8 mouse cellular contexts compared by ENCODE assay signal in the genomic region with DNA sequence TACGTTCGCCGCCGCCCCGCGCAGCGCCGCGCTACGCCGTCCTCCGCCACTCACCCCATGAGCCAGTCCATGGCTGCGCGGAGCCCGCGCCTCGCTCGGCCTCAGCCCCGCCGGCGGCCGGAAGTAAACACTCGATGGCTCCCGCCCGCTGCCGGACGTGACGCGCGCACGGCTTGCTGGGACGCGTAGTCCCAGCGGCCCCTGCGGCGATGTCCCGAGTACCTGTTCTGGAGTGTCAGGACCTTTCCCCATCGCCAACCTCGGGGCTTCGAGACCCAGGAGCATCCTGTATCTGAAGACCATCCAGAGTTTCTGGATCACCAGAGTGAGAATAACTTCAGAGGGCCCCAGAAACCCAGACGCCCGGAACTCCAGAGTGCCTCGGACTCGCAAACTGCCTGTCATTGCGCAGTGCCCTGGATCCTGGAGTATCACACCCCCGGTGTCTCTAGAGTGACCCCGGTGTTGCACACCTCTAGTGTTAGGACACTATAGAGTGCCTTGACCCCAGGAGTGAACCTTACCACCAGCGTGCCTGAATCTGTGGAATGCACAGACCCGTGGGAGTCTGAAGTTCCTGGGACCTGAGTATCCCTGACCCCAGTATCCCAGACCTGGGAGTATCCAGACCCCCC. TPM values are rescaled to one million over a fixed set of nuclear protein-coding genes. Genes with fewer than 3 reads are reported as not detected.
DNase-seq lines count a peak whose midpoint lies in the region; ATAC-seq lines count a peak whose summit lies in the region.

A gene (minus strand): TSS at position 135 of the 635 bp plus-strand sequence.

- peaks cover 9% of the 10 kb centered on the region for H3K4me1 ChIP-seq in forebrain, embryonic 11.5 days (replicated peaks; ENCODE audit: control insufficient read depth, insufficient read depth, low read length)
- H3K4me1 ChIP-seq in heart, embryonic 15.5 days (replicated peaks) = peaks cover 43% of the 10 kb centered on the region
- peaks cover 52% of the 10 kb centered on the region for H3K4me1 ChIP-seq in liver, embryonic 12.5 days

- ATAC-seq in forebrain, embryonic 11.5 days (replicated peaks; ENCODE audit: low FRiP score) = peak; percentile 95
- peak; percentile 95 for ATAC-seq in heart, embryonic 15.5 days (replicated peaks; ENCODE audit: insufficient number of reproducible peaks, insufficient read depth, low FRiP score, low read depth)
- ATAC-seq in liver, embryonic 12.5 days = peak; percentile 94

- no peaks in the 10 kb centered on the region for H3K36me3 ChIP-seq in forebrain, embryonic 11.5 days (ENCODE audit: control insufficient read depth, insufficient read depth, low read length)
- H3K36me3 ChIP-seq in heart, embryonic 15.5 days = 0 out of 2 replicates have a peak, but pooled peaks cover 3% of the 10 kb centered on the region
- H3K36me3 ChIP-seq in liver, embryonic 12.5 days = peaks cover 26% of the 10 kb centered on the region
- H3K36me3 ChIP-seq in splenic B cell, adult 2 months (ENCODE audit: control insufficient read depth, insufficient read depth, low read length, poor library complexity, severe bottlenecking) = no peaks in the 10 kb centered on the region

- peak within 1 kb of the TSS; percentile 84 for H3K9ac ChIP-seq in forebrain, embryonic 11.5 days (ENCODE audit: low read length)
- peak within 1 kb of the TSS; percentile 95 for H3K9ac ChIP-seq in heart, embryonic 15.5 days
- H3K9ac ChIP-seq in liver, embryonic 12.5 days = peak within 1 kb of the TSS; percentile 95

- no peaks in the 10 kb centered on the region for H3K9me3 ChIP-seq in forebrain, embryonic 11.5 days (ENCODE audit: control insufficient read depth, low read length)
- H3K9me3 ChIP-seq in heart, embryonic 15.5 days (replicated peaks) = no peaks in the 10 kb centered on the region
- H3K9me3 ChIP-seq in liver, embryonic 12.5 days (replicated peaks) = no peaks in the 10 kb centered on the region

- H3K4me2 ChIP-seq in forebrain, embryonic 11.5 days (ENCODE audit: low read depth, low read length, severe bottlenecking) = peak within 1 kb of the TSS; percentile 89
- peak within 1 kb of the TSS; percentile 82 for H3K4me2 ChIP-seq in heart, embryonic 15.5 days
- H3K4me2 ChIP-seq in liver, embryonic 12.5 days = peak within 1 kb of the TSS; percentile 83

- H3K4me3 ChIP-seq in forebrain, embryonic 11.5 days (ENCODE audit: low read depth, low read length) = peak within 1 kb of the TSS; percentile 87
- peak within 1 kb of the TSS; percentile 95 for H3K4me3 ChIP-seq in heart, embryonic 15.5 days
- H3K4me3 ChIP-seq in liver, embryonic 12.5 days = peak within 1 kb of the TSS; percentile 94

- peak; percentile 83 to 84 for DNase-seq in CD8-positive naive resting alpha-beta T cell, adult 2 months (ENCODE audit: low read depth in 2 of 2, low spot score in 2 of 2)
- peak; percentile 77 for DNase-seq in c-Kit-positive CD71-positive TER-119-negative erythroid progenitor cells, embryonic 14.5 days (ENCODE audit: low read depth)
- DNase-seq in forebrain, embryonic 11.5 days (ENCODE audit: low spot score) = peak; percentile 93
- DNase-seq in kidney, postnatal 14 days = peak; percentile 94
- DNase-seq in naive thymus-derived CD4-positive, alpha-beta T cell, adult 2 months (ENCODE audit: low read depth) = peak; percentile 89
- DNase-seq in splenic B cell, adult 2 months (ENCODE audit: low read depth, low spot score) = peak; percentile 87

- H3K27me3 ChIP-seq in forebrain, embryonic 11.5 days (ENCODE audit: control insufficient read depth, insufficient read depth, low read length) = no peaks in the 10 kb centered on the region
- H3K27me3 ChIP-seq in heart, embryonic 15.5 days = no peaks in the 10 kb centered on the region
- peaks cover 19% of the 10 kb centered on the region for H3K27me3 ChIP-seq in liver, embryonic 12.5 days (replicated peaks)
- no peaks in the 10 kb centered on the region for H3K27me3 ChIP-seq in splenic B cell, adult 2 months (ENCODE audit: control insufficient read depth, insufficient read depth, low read length, poor library complexity, severe bottlenecking)

- no peak within 1 kb of the TSS for H3K27ac ChIP-seq in forebrain, embryonic 11.5 days (ENCODE audit: low read depth, low read length)
- peak within 1 kb of the TSS; percentile 85 for H3K27ac ChIP-seq in heart, embryonic 15.5 days
- H3K27ac ChIP-seq in liver, embryonic 12.5 days = peak within 1 kb of the TSS; percentile 90

- under 1% methylated on average over 46 of the region's 49 CpGs for WGBS in forebrain, embryonic 11.5 days
- WGBS in heart, embryonic 15.5 days = under 1% methylated on average over 49 of the region's 49 CpGs
- WGBS in liver, embryonic 12.5 days (ENCODE audit: insufficient replicate concordance) = under 1% methylated on average over 49 of the region's 49 CpGs

RNA-seq across cellular contexts. Expression of the gene that starts here (rescaled TPM):
- polyA plus RNA-seq in forebrain, embryonic 11.5 days (2014; fragmentation: Nextera tagmentation; extraction: Ambion mirVana) = 52.9 and 55.9 TPM in 2 replicates
- 43.4 and 52.7 TPM in 2 replicates for polyA plus RNA-seq in heart, embryonic 15.5 days (2015; fragmentation: Nextera tagmentation; extraction: Ambion mirVana)
- polyA plus RNA-seq in liver, embryonic 12.5 days (2016; fragmentation: Nextera tagmentation; extraction: Ambion mirVana) = 62.9 and 64.6 TPM in 2 replicates
